Mouse (Mus musculus) liver, embryonic 14.5 days (tissue): ENCODE measurements around the gene Alkbh3.

Experiments used
- CTCF ChIP-seq: IDR thresholded peaks from 2 replicates; pipeline ENCODE4 v1.5.1; 2016; ENCODE audit warnings: antibody characterized with exemption, low read depth, control low read depth
- EP300 ChIP-seq: IDR thresholded peaks from 2 replicates; pipeline ENCODE4 v1.6.1; 2016; ENCODE audit warnings: antibody characterized with exemption, low read depth

- TF ChIP-seq CTCF = no peak
- TF ChIP-seq EP300 = no peak
These were observed 51.3 kb downstream of the Alkbh3 start for GRCm38 (mm10) chr2:93959346-93959745.
